ENCODE assay signal across 8 mouse cellular contexts in the genomic region with DNA sequence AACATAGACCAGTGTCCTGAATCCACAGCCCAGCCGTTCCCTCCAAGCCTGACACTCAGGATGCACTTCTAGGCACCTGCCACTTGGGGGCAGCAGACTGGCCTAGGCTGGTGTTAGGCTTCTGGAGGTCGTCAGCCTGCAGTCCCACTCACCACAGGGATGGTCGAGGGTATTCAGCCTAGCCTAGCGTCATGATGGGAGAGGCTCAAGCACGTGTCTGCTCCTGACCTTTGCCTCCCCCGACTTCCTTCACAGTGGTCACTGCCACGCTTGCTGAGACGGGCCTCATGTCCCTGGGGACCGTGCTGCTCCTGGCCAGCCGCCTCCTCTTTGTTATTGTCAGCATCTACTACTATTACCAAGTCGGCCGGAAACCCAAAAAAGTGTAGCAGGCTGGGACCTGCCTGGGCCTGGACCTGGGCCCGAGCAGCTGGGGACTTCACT. TPM values are rescaled to one million over a fixed set of nuclear protein-coding genes. Genes with fewer than 3 reads are reported as not detected.
A peak's percentile ranks its signal among the peaks of the same experiment; 100 is the strongest.
DNase-seq lines count a peak whose midpoint lies in the region; ATAC-seq and TF ChIP-seq lines count a peak whose summit lies in the region.

No protein-coding gene starts in this region.

- no peak for DNase-seq in frontal cortex, postnatal 10 days (ENCODE audit: low spot score in 2 of 2)
- peak; percentile 75 for DNase-seq in adrenal gland, postnatal 14 days
- DNase-seq in embryonic facial prominence, embryonic 11.5 days (ENCODE audit: low spot score): peak; percentile 78
- peak; percentile 69 for DNase-seq in lung, postnatal 14 days

- TF ChIP-seq POLR2A in small intestine, adult 2 months (IDR thresholded peaks at IDR 0.05; ENCODE audit: low read depth, low read length): no peak

- H3K4me1 ChIP-seq in embryonic facial prominence, embryonic 11.5 days (ENCODE audit: control insufficient read depth, insufficient read depth, low read length): 0 out of 2 replicates have a peak, but pooled peaks cover 2% of the 10 kb centered on the region
- H3K4me1 ChIP-seq in heart, embryonic 14.5 days (ENCODE audit: control insufficient read depth in 2 of 2, insufficient read depth in 2 of 2, low read length in 2 of 2): peaks cover 10 to 20% of the 10 kb centered on the region in 2 experiments; a peak in 2 of 4 replicates
- H3K4me1 ChIP-seq in kidney, embryonic 15.5 days: peaks cover 30% of the 10 kb centered on the region
- 0 out of 2 replicates have a peak, but pooled peaks cover 4% of the 10 kb centered on the region for H3K4me1 ChIP-seq in small intestine, adult 2 months (ENCODE audit: control insufficient read depth, insufficient read depth, insufficient read length, low read length)

- H3K9me3 ChIP-seq in embryonic facial prominence, embryonic 11.5 days (replicated peaks; ENCODE audit: control insufficient read depth, low read length): no peaks in the 10 kb centered on the region
- H3K9me3 ChIP-seq in heart, embryonic 14.5 days (ENCODE audit: control insufficient read depth, low read length): no peaks in the 10 kb centered on the region
- no peaks in the 10 kb centered on the region for H3K9me3 ChIP-seq in kidney, embryonic 15.5 days (replicated peaks)

- 35% methylated on average over 13 of the region's 13 CpGs for WGBS in embryonic facial prominence, embryonic 11.5 days
- WGBS in heart, embryonic 14.5 days: 39% methylated on average over 13 of the region's 13 CpGs
- WGBS in kidney, embryonic 15.5 days: 28% methylated on average over 13 of the region's 13 CpGs
- 56% methylated on average over 13 of the region's 13 CpGs for WGBS in small intestine, adult 2 months

- no peak overlapping the region for H3K27ac ChIP-seq in embryonic facial prominence, embryonic 11.5 days (replicated peaks; ENCODE audit: low read depth, low read length)
- H3K27ac ChIP-seq in heart, embryonic 14.5 days (replicated peaks in 1 of 2; ENCODE audit: control insufficient read depth in 1 of 2, insufficient read depth in 1 of 2, low read depth in 2 of 2, low read length in 2 of 2): no peak overlapping the region
- 0 out of 2 replicates have a peak overlapping the region, but pooled peaks have one; percentile 9 for H3K27ac ChIP-seq in kidney, embryonic 15.5 days
- H3K27ac ChIP-seq in small intestine, adult 2 months (ENCODE audit: insufficient read depth, low read depth, low read length): no peak overlapping the region

- 0 out of 2 replicates have a peak, but pooled peaks have one; percentile 21 for ATAC-seq in frontal cortex, adult (ENCODE audit: low TSS enrichment)
- 0 out of 2 replicates have a peak, but pooled peaks have one; percentile 5 for ATAC-seq in embryonic facial prominence, embryonic 11.5 days (replicated peaks; ENCODE audit: insufficient number of reproducible peaks, low FRiP score, low TSS enrichment, low read depth)
- ATAC-seq in heart, embryonic 14.5 days (ENCODE audit: insufficient number of reproducible peaks, insufficient read depth, low FRiP score, low read depth): peak; percentile 21; the same call in 1 of the 2 replicates
- peak; percentile 34 for ATAC-seq in kidney, embryonic 15.5 days (replicated peaks; ENCODE audit: low FRiP score)

- no peak overlapping the region for H3K4me2 ChIP-seq in embryonic facial prominence, embryonic 11.5 days (ENCODE audit: low read depth, low read length)
- no peak overlapping the region for H3K4me2 ChIP-seq in heart, embryonic 14.5 days (ENCODE audit: low read length)
- no peak overlapping the region for H3K4me2 ChIP-seq in kidney, embryonic 15.5 days

- peak; percentile 88 for TF ChIP-seq CTCF in small intestine, adult 2 months (IDR thresholded peaks at IDR 0.05; ENCODE audit: extremely low read depth, insufficient read length, insufficient replicate concordance, low read depth, low read length)

- H3K27me3 ChIP-seq in embryonic facial prominence, embryonic 11.5 days (ENCODE audit: control insufficient read depth, insufficient read depth, low read length): no peaks in the 10 kb centered on the region
- 0 out of 2 replicates have a peak, but pooled peaks cover 6% of the 10 kb centered on the region for H3K27me3 ChIP-seq in heart, embryonic 14.5 days (ENCODE audit: control insufficient read depth, insufficient read depth, low read length)
- no peaks in the 10 kb centered on the region for H3K27me3 ChIP-seq in kidney, embryonic 15.5 days
- no peaks in the 10 kb centered on the region for H3K27me3 ChIP-seq in small intestine, adult 2 months (ENCODE audit: control insufficient read depth, insufficient read depth, low read length)

- no peaks in the 10 kb centered on the region for H3K36me3 ChIP-seq in embryonic facial prominence, embryonic 11.5 days (replicated peaks; ENCODE audit: control insufficient read depth, insufficient read depth, low read depth, low read length)
- peaks cover 25% of the 10 kb centered on the region for H3K36me3 ChIP-seq in heart, embryonic 14.5 days (ENCODE audit: control insufficient read depth, insufficient read depth, low read length)
- peaks cover 22% of the 10 kb centered on the region for H3K36me3 ChIP-seq in kidney, embryonic 15.5 days
- no peaks in the 10 kb centered on the region; the same call in 1 of the 2 replicates for H3K36me3 ChIP-seq in small intestine, adult 2 months (ENCODE audit: control insufficient read depth, insufficient read depth, low read length)

- H3K4me3 ChIP-seq in embryonic facial prominence, embryonic 11.5 days (ENCODE audit: low read depth, low read length): no peak overlapping the region
- no peak overlapping the region for H3K4me3 ChIP-seq in heart, embryonic 14.5 days (ENCODE audit: control insufficient read depth in 1 of 2, insufficient read depth in 1 of 2, low read depth in 1 of 2, low read length in 2 of 2)
- no peak overlapping the region for H3K4me3 ChIP-seq in kidney, embryonic 15.5 days (replicated peaks)
- H3K4me3 ChIP-seq in small intestine, adult 2 months (ENCODE audit: low read depth, low read length): no peak overlapping the region

- no peak overlapping the region for H3K9ac ChIP-seq in embryonic facial prominence, embryonic 11.5 days (replicated peaks; ENCODE audit: low read length)
- no peak overlapping the region for H3K9ac ChIP-seq in heart, embryonic 14.5 days (ENCODE audit: low read length)
- H3K9ac ChIP-seq in kidney, embryonic 15.5 days: no peak overlapping the region

RNA-seq across cellular contexts. Expression of a gene that starts 12.2 kb away (rescaled TPM):
- 70.9 and 86.9 TPM in 2 replicates for total RNA-seq in adrenal gland, postnatal 14 days (2021)
- 53.6 and 69.0 TPM in 2 replicates for polyA plus RNA-seq in embryonic facial prominence, embryonic 11.5 days (2014; fragmentation: Nextera tagmentation; extraction: Ambion mirVana)
- 30.5 and 33.0 TPM in 2 replicates for polyA plus RNA-seq in heart, embryonic 14.5 days (2014; fragmentation: Nextera tagmentation; extraction: Ambion mirVana)
- 36.1 and 42.1 TPM in 2 replicates for polyA plus RNA-seq in kidney, embryonic 15.5 days (2015; fragmentation: Nextera tagmentation; extraction: Ambion mirVana)
- polyA plus RNA-seq in small intestine, adult 2 months (2012; rRNA removed): 30.8 and 47.0 TPM in 2 replicates

Comparison
In these comparisons a context has a peak if more than half of its experiments do, and no peak if none do; other contexts are left out.
1. DNase-seq: peak in adrenal gland, postnatal 14 days (single experiment), embryonic facial prominence, embryonic 11.5 days (single experiment) and lung, postnatal 14 days (single experiment); none in frontal cortex, postnatal 10 days (0 of 2).
2. Peak in every context shown above with its lines, with median percentiles within 50 percentile points of each other: ATAC-seq.